Mouse (Mus musculus) brain, embryonic 14.5 days (tissue): ENCODE measurements around the gene Cmip.

Experiments used
- CTCF ChIP-seq: fragments of 200-500 bp; IDR thresholded peaks from 2 replicates; pipeline ENCODE4 v1.5.1; 2012; ENCODE audit warnings: inconsistent platforms, mild to moderate bottlenecking, moderate library complexity, borderline replicate concordance; ENCODE audit not compliant: insufficient read depth, insufficient read length; ENCODE audit errors: extremely low read depth
- POLR2A ChIP-seq: fragments of 200-500 bp; IDR thresholded peaks from 2 replicates; pipeline ENCODE4 v1.6.1; 2012; ENCODE audit warnings: mild to moderate bottlenecking, inconsistent platforms, borderline replicate concordance; ENCODE audit not compliant: poor library complexity, insufficient read depth, insufficient read length, severe bottlenecking; ENCODE audit errors: extremely low read depth

DNA sequence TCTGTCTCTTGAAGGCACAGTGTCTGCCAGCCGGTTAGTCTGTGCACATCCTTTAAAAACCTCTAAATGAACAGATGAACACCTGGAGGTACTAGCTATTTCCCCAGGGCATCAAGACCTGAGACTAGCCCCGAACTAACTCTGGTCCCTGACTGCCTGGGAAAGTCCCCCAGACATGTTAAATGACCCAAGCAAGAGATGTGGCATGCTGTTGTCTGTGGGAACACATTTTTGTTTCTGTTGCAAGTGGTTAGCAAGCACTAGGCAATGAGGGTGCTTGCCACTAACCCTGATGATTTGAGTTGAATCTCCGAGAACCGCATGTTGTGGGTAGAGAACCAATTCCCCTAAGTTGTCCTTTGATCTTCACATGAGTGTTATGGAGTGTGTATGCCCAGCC lies 215.5 kb downstream of the Cmip start:
- TF ChIP-seq POLR2A, result no peak
- no peak for TF ChIP-seq CTCF
